Mouse (Mus musculus): ENCODE results near the gene Fkbp1b. TPM values are rescaled to one million over a fixed set of nuclear protein-coding genes. Genes with fewer than 3 reads are reported as not detected.
A peak's percentile ranks its signal among the peaks of the same experiment; 100 is the strongest.
"Not testable (repeated sequence)": the region's sequence is repeated elsewhere in the genome, so short reads cannot be mapped to it uniquely, and the experiment has no call there.

Gene Fkbp1b
- 2.2 and 7.8 TPM in 2 replicates for polyA plus RNA-seq (2011; ENCODE audit: insufficient read depth, insufficient read length, low replicate concordance, missing spikeins)

GRCm38 (mm10) chr12:4841392-4841887 lies at the start of gene Fkbp1b:
Gene Fkbp1b, minus strand, starts transcription at chr12:4841591.
- H3K4me1 ChIP-seq (ENCODE audit: control insufficient read depth, insufficient read depth, low read length), result no peaks in the 10 kb centered on the region; the same call in 1 of the 2 replicates
- H3K4me3 ChIP-seq (replicated peaks; ENCODE audit: control insufficient read depth, low read depth, low read length), result peak within 1 kb of the TSS; percentile 76
- TF ChIP-seq POLR2A (IDR thresholded peaks at IDR 0.05; ENCODE audit: borderline replicate concordance, control insufficient read depth, low read depth, low read length), result no peak
- TF ChIP-seq CTCF (IDR thresholded peaks at IDR 0.05; ENCODE audit: control insufficient read depth, insufficient read depth, low read length), result no peak
- peak within 1 kb of the TSS; percentile 42 for H3K27ac ChIP-seq (ENCODE audit: control insufficient read depth, insufficient read depth, low read depth, low read length, poor library complexity)
- WGBS, result 1% methylated on average over 37 of the region's 37 CpGs

- no peak overlapping the region for H3K4me3 ChIP-seq (replicated peaks; ENCODE audit: control insufficient read depth, low read depth, low read length)
- WGBS, result 57% methylated on average over 1 of the region's 1 CpGs
- H3K27ac ChIP-seq (ENCODE audit: control insufficient read depth, insufficient read depth, low read depth, low read length, poor library complexity), result no peak overlapping the region
- no peaks in the 10 kb centered on the region for H3K4me1 ChIP-seq (ENCODE audit: control insufficient read depth, insufficient read depth, low read length)
- TF ChIP-seq CTCF (IDR thresholded peaks at IDR 0.05; ENCODE audit: control insufficient read depth, insufficient read depth, low read length), result no peak
- no peak for TF ChIP-seq POLR2A (IDR thresholded peaks at IDR 0.05; ENCODE audit: borderline replicate concordance, control insufficient read depth, low read depth, low read length)
Observed at GRCm38 (mm10) chr12:4889891-4890290, 48.5 kb upstream of the Fkbp1b start.

GRCm38 (mm10) chr12:4889251-4889650 lies 47.9 kb upstream of the Fkbp1b start:
- 92% methylated on average over 2 of the region's 2 CpGs for WGBS
- Histone ChIP-seq H3K4me1 (ENCODE audit: control insufficient read depth, insufficient read depth, low read length) (no peaks in the 10 kb centered on the region), H3K27ac (ENCODE audit: control insufficient read depth, insufficient read depth, low read depth, low read length, poor library complexity) (no peak overlapping the region), H3K4me3 (replicated peaks; ENCODE audit: control insufficient read depth, low read depth, low read length) (no peak overlapping the region)
- TF ChIP-seq CTCF (IDR thresholded peaks at IDR 0.05; ENCODE audit: control insufficient read depth, insufficient read depth, low read length) (no peak), POLR2A (IDR thresholded peaks at IDR 0.05; ENCODE audit: borderline replicate concordance, control insufficient read depth, low read depth, low read length) (no peak)

GRCm38 (mm10) chr12:4888739-4889138 lies 47.3 kb upstream of the Fkbp1b start:
- no peak overlapping the region for H3K4me3 ChIP-seq (replicated peaks; ENCODE audit: control insufficient read depth, low read depth, low read length)
- no peaks in the 10 kb centered on the region for H3K4me1 ChIP-seq (ENCODE audit: control insufficient read depth, insufficient read depth, low read length)
- no peak for TF ChIP-seq POLR2A (IDR thresholded peaks at IDR 0.05; ENCODE audit: borderline replicate concordance, control insufficient read depth, low read depth, low read length)
- TF ChIP-seq CTCF (IDR thresholded peaks at IDR 0.05; ENCODE audit: control insufficient read depth, insufficient read depth, low read length), result no peak
- H3K27ac ChIP-seq (ENCODE audit: control insufficient read depth, insufficient read depth, low read depth, low read length, poor library complexity), result no peak overlapping the region

- H3K4me3 ChIP-seq (replicated peaks; ENCODE audit: control insufficient read depth, low read depth, low read length); H3K27ac ChIP-seq (ENCODE audit: control insufficient read depth, insufficient read depth, low read depth, low read length, poor library complexity); H3K4me1 ChIP-seq (ENCODE audit: control insufficient read depth, insufficient read depth, low read length): not testable (repeated sequence)
- WGBS, result 84% methylated on average over 4 of the region's 4 CpGs
Observed at GRCm38 (mm10) chr12:4886581-4886980, 45.2 kb upstream of the Fkbp1b start.

DNA sequence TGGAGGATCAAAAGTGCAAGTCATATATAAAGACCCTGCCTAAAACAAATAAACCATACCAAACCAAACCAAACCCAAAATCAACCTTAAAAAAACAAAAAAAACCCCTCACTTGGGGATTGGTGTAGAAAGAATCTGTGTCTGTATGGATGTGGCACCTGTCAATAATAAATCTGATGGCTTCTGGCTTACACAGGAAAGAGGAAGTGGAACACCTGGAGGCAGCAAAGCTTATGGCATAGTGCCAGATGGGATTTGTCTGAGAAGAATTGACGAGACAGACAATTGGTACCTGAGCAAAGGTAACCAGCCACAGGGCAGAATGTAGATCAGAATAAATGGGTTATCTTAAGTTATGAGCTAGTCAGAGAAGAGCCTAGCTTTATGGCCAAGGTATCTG lies 43.7 kb upstream of the Fkbp1b start:
- no peak overlapping the region for H3K4me3 ChIP-seq (replicated peaks; ENCODE audit: control insufficient read depth, low read depth, low read length)
- TF ChIP-seq CTCF (IDR thresholded peaks at IDR 0.05; ENCODE audit: control insufficient read depth, insufficient read depth, low read length) (no peak), POLR2A (IDR thresholded peaks at IDR 0.05; ENCODE audit: borderline replicate concordance, control insufficient read depth, low read depth, low read length) (no peak)
- 69% methylated on average over 1 of the region's 1 CpGs for WGBS

DNA sequence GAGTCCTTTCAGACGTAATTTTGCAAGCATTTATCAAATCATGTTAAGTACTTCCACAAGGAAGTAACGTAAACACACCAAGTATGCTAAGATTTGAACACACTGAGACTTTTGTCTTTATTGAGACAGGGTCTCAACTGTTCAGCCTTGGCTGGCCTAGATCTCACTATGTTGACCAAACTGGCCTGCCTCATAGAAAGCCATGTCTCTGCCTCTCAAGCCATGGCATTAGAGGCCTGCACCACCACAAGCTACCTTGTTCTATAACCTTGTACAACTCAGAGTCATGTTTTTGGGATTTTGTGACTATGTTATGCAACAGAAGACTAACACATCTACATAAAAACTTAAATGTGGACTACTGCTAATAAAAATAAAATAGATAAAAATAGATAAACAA lies 40.7 kb upstream of the Fkbp1b start:
- Histone ChIP-seq H3K27ac (ENCODE audit: control insufficient read depth, insufficient read depth, low read depth, low read length, poor library complexity) (no peak overlapping the region), H3K4me1 (ENCODE audit: control insufficient read depth, insufficient read depth, low read length) (no peaks in the 10 kb centered on the region; the same call in 1 of the 2 replicates), H3K4me3 (replicated peaks; ENCODE audit: control insufficient read depth, low read depth, low read length) (no peak overlapping the region)
- TF ChIP-seq POLR2A (IDR thresholded peaks at IDR 0.05; ENCODE audit: borderline replicate concordance, control insufficient read depth, low read depth, low read length), result no peak
- TF ChIP-seq CTCF (IDR thresholded peaks at IDR 0.05; ENCODE audit: control insufficient read depth, insufficient read depth, low read length), result no peak
- 85% methylated on average over 2 of the region's 2 CpGs for whole genome bisulfite sequencing

More for the DNA sequence above, 43.7 kb upstream of the Fkbp1b start:
- no peak overlapping the region for H3K27ac ChIP-seq (ENCODE audit: control insufficient read depth, insufficient read depth, low read depth, low read length, poor library complexity)
- no peaks in the 10 kb centered on the region for H3K4me1 ChIP-seq (ENCODE audit: control insufficient read depth, insufficient read depth, low read length)

DNA sequence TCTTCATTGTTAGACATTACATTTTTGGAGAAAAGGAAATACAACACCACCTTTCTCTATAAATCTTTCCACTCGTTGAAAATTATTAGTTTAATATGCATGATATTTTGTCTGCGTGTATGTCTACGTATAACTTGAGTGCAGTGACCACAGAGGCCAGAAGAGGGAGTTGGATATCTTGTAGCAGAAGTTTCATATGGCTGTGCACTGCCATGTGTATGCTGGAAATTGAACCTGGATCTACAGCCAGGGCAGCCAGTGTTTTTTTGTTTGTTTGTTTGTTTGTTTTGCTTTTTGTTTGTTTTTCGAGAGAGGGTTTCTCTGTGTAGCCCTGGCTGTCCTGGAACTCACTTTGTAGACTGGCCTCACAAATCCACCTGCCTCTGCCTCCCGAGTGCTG lies 37.7 kb upstream of the Fkbp1b start:
- H3K27ac ChIP-seq (ENCODE audit: control insufficient read depth, insufficient read depth, low read depth, low read length, poor library complexity), result no peak overlapping the region; the same call in 1 of the 2 replicates
- 90% methylated on average over 5 of the region's 5 CpGs for WGBS
- H3K4me3 ChIP-seq (replicated peaks; ENCODE audit: control insufficient read depth, low read depth, low read length), result no peak overlapping the region
- TF ChIP-seq CTCF (IDR thresholded peaks at IDR 0.05; ENCODE audit: control insufficient read depth, insufficient read depth, low read length) (no peak), POLR2A (IDR thresholded peaks at IDR 0.05; ENCODE audit: borderline replicate concordance, control insufficient read depth, low read depth, low read length) (no peak)
- H3K4me1 ChIP-seq (ENCODE audit: control insufficient read depth, insufficient read depth, low read length), result no peaks in the 10 kb centered on the region; the same call in 1 of the 2 replicates

- WGBS, result 60% methylated on average over 9 of the region's 9 CpGs
- Histone ChIP-seq H3K27ac (ENCODE audit: control insufficient read depth, insufficient read depth, low read depth, low read length, poor library complexity) (no peak overlapping the region), H3K4me3 (replicated peaks; ENCODE audit: control insufficient read depth, low read depth, low read length) (no peak overlapping the region), H3K4me1 (ENCODE audit: control insufficient read depth, insufficient read depth, low read length) (no peaks in the 10 kb centered on the region; the same call in 1 of the 2 replicates)
- TF ChIP-seq CTCF (IDR thresholded peaks at IDR 0.05; ENCODE audit: control insufficient read depth, insufficient read depth, low read length) (no peak), POLR2A (IDR thresholded peaks at IDR 0.05; ENCODE audit: borderline replicate concordance, control insufficient read depth, low read depth, low read length) (no peak)
Observed at GRCm38 (mm10) chr12:4878296-4878783, 36.9 kb upstream of the Fkbp1b start.

All from bone marrow, adult 2 months (tissue).